Mouse (Mus musculus): ENCODE measurements around the gene Ngfr.

The Ngfr gene

GRCm38 (mm10) chr11:95520456-95521072 lies 67.0 kb downstream of the Ngfr start:
- WGBS, result 2% methylated on average over 27 of the region's 27 CpGs

GRCm38 (mm10) chr11:95519996-95520395 lies 67.5 kb downstream of the Ngfr start:
- WGBS, result 49% methylated on average over 3 of the region's 3 CpGs

- 76% methylated on average over 10 of the region's 10 CpGs for WGBS
Observed at GRCm38 (mm10) chr11:95519299-95519698, 68.2 kb downstream of the Ngfr start.
